Mouse (Mus musculus): ENCODE measurements around the gene Tssc4. TPM values are rescaled to one million over a fixed set of nuclear protein-coding genes. Genes with fewer than 3 reads are reported as not detected.
A peak's percentile ranks its signal among the peaks of the same experiment; 100 is the strongest.

Gene Tssc4
- total RNA-seq, 2 experiments from 2014 or later = 38.5 to 41.4 TPM

- no peak for TF ChIP-seq CTCF (conservative IDR thresholded peaks at IDR 0.05)
- Histone ChIP-seq H3K4me3 (no peak overlapping the region), H3K27ac (no peak overlapping the region; the same call in 1 of the 2 replicates)
- DNase-seq (ENCODE audit: low spot score in 2 of 2) = no peak
These were observed 40.1 kb downstream of the Tssc4 start for GRCm38 (mm10) chr7:143108996-143109660.

GRCm38 (mm10) chr7:143109696-143110095 lies 40.6 kb downstream of the Tssc4 start:
- TF ChIP-seq CTCF (conservative IDR thresholded peaks at IDR 0.05) = no peak
- Histone ChIP-seq H3K4me3 (no peak overlapping the region), H3K27ac (no peak overlapping the region)
- no peak for DNase-seq (ENCODE audit: low spot score in 2 of 2)

GRCm38 (mm10) chr7:143110803-143111202 lies 41.8 kb downstream of the Tssc4 start:
- no peak overlapping the region for H3K4me3 ChIP-seq
- TF ChIP-seq CTCF (conservative IDR thresholded peaks at IDR 0.05) = peak; percentile 40
- DNase-seq (ENCODE audit: low spot score in 2 of 2) = no peak
- H3K27ac ChIP-seq = no peak overlapping the region

DNA sequence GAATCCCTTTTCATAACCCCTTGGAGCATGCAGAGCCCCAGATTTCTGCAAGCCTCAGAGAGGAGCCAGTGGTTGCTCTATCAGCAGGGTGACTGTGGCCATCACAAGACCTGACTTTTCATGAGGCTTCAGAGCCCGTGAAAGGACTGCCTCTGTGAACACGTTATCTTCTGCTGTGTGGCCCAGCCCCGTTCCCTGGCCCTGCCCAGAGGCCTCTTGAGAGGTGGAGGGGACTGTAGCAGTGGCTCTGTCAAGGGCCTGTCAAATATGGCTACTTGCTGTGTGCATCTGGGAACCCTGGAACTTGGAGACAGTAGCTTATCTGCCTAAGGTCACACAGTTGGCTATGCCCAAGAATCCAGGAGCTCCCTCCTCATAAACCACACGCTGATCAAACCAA lies 42.7 kb downstream of the Tssc4 start:
- TF ChIP-seq CTCF (conservative IDR thresholded peaks at IDR 0.05) = no peak
- Histone ChIP-seq H3K4me3 (no peak overlapping the region), H3K27ac (no peak overlapping the region)
- no peak for DNase-seq (ENCODE audit: low spot score in 2 of 2)

GRCm38 (mm10) chr7:143112395-143112794 lies 43.3 kb downstream of the Tssc4 start:
- TF ChIP-seq CTCF (conservative IDR thresholded peaks at IDR 0.05) = no peak
- no peak for DNase-seq (ENCODE audit: low spot score in 2 of 2)
- no peak overlapping the region for H3K27ac ChIP-seq
- no peak overlapping the region for H3K4me3 ChIP-seq

GRCm38 (mm10) chr7:143114773-143115172 lies 45.7 kb downstream of the Tssc4 start:
- peak; percentile 21; the same call in 1 of the 2 replicates for TF ChIP-seq CTCF (conservative IDR thresholded peaks at IDR 0.05)
- no peak for DNase-seq (ENCODE audit: low spot score in 2 of 2)
- Histone ChIP-seq H3K4me3 (no peak overlapping the region), H3K27ac (no peak overlapping the region)

DNA sequence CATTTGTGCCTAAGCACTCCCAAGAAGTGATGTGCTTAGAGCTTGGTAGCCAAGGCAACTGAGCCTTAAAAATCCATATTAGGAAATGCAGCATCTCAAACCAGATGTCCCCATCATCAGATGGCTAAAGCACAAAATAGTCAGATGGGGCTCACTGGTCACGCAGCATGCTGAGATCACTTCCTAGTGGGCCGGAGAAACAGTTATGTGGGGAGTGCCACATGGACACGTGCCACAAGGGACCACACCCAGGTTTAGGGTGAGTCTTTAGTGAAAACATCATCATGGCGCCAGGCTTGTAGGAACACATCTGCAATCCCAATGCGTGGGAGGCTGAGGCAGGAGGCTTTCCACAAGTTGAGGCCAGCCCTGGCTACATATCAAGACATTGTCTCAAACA lies 47.5 kb downstream of the Tssc4 start:
- Histone ChIP-seq H3K4me3 (no peak overlapping the region), H3K27ac (no peak overlapping the region)
- TF ChIP-seq CTCF (conservative IDR thresholded peaks at IDR 0.05) = no peak
- no peak for DNase-seq (ENCODE audit: low spot score in 2 of 2)

DNA sequence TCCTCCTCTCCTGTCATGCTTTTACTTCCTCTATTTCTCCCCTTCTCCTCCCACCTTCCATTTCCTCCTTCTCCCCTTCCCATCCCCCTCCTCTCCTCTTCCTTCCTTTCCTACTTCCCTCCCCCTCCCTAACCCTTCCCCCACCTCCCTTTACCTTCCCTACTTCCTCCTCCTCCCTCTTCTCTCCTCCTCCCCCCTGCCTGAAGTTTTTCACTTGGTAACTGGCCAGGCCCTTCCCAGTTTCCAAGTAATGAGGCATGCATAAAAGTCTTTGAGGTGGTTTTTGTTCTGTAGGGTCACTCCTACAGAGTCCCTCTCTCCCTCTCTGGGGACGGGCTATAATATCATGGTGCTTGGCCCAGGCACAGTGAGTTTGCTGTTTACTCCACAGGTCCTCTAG lies 50.4 kb downstream of the Tssc4 start:
- TF ChIP-seq CTCF (conservative IDR thresholded peaks at IDR 0.05) = no peak
- no peak overlapping the region for H3K27ac ChIP-seq
- H3K4me3 ChIP-seq = no peak overlapping the region
- no peak for DNase-seq (ENCODE audit: low spot score in 2 of 2)

DNA sequence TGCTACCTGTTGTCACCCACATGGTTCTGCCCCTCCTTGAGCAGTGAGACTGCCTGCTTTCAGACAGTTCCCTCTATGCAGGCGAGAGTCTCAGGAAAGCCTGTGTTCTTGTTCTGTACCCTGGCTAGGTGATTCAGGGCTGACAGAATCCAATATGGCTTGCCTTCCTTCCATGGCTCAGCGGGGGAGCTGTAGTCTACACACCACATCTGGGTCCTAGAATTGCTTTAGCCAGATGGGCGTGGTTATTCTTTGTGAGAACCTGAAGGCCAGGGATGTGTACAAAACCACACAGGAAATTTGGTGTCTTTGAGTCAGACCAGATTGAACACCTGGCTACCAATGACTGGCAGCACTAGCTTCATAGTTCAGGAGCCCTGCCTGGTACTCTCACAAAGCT lies 50.8 kb downstream of the Tssc4 start:
- TF ChIP-seq CTCF (conservative IDR thresholded peaks at IDR 0.05) = no peak
- no peak overlapping the region for H3K4me3 ChIP-seq
- no peak overlapping the region for H3K27ac ChIP-seq
- DNase-seq (ENCODE audit: low spot score in 2 of 2) = no peak

Other genes starting within 250 kb of the Tssc4 start
- gene Th, start 138.1 kb upstream of the Tssc4 start, total RNA-seq (2021) = under 1 TPM; 0.36 to 0.93 TPM
- gene Ascl2, start 100.0 kb upstream of the Tssc4 start, total RNA-seq (2021) = under 1 TPM; 0.28 to 0.37 TPM
- gene Tspan32, start 64.2 kb upstream of the Tssc4 start, total RNA-seq (2021) = under 1 TPM in 1 of 2 experiments, not detected in 1; 0.36 TPM
- gene Cd81, start 16.5 kb upstream of the Tssc4 start, total RNA-seq (2021) = 100 to 1,000 TPM; 419 to 448 TPM
- gene Trpm5, start 25.4 kb downstream of the Tssc4 start, total RNA-seq (2021) = not detected
- gene Kcnq1, start 37.1 kb downstream of the Tssc4 start, total RNA-seq (2021) = under 1 TPM; 0.29 to 0.97 TPM

Data from layer of hippocampus, adult 2 months (tissue).